Mouse (Mus musculus): ENCODE results near the gene Irf4.

Irf4 gene

GRCm38 (mm10) chr13:30802336-30802955, 53.4 kb downstream of the Irf4 start:
- DNase-seq (ENCODE audit: low read depth), result no peak

GRCm38 (mm10) chr13:30809240-30809639, 60.2 kb downstream of the Irf4 start:
- DNase-seq (ENCODE audit: low read depth), result no peak

GRCm38 (mm10) chr13:30813464-30813863, 64.4 kb downstream of the Irf4 start:
- DNase-seq (ENCODE audit: low read depth), result no peak

DNA sequence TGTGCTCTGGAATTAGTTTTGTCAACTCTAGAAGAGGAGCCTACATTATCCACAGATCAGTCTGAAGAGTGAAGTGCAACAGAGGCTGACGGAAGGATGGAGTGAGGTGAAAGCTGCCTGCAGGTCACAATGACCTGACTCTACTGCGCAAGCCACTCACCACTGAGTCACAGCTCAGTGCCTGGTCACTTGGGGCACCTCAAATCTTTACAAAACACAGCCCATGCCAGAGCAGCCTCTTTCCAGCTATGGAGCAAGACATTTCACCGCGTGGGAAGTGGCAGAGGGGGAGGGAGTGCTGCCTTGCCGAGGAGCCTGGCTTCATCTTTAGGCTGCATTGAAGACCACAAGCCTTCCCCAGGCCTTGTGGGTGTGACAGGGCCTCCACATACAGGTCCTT, 65.2 kb downstream of the Irf4 start:
- DNase-seq (ENCODE audit: low read depth), result no peak
